Mouse (Mus musculus) erythroblast, embryonic 14.5 days (primary cell): ENCODE measurements around the gene Rfx7. TPM values are rescaled to one million over a fixed set of nuclear protein-coding genes. Genes with fewer than 3 reads are reported as not detected.
A peak's percentile ranks its signal among the peaks of the same experiment; 100 is the strongest.

Experiments
- H3K27me3 ChIP-seq: 2 replicates; pipeline ENCODE4 v1.6.1; 2012; ENCODE audit warnings: inconsistent platforms; ENCODE audit not compliant: control insufficient read depth
- H3K36me3 ChIP-seq: 2 replicates; pipeline ENCODE4 v1.6.1; 2012; ENCODE audit warnings: mild to moderate bottlenecking, inconsistent platforms; ENCODE audit not compliant: control insufficient read depth
- H3K4me1 ChIP-seq: 2 replicates; pipeline ENCODE4 v1.6.1; 2012; ENCODE audit warnings: inconsistent platforms; ENCODE audit not compliant: control insufficient read depth
- H3K4me3 ChIP-seq: replicated peaks from 2 replicates; pipeline ENCODE3; 2012; ENCODE audit warnings: moderate library complexity, mild to moderate bottlenecking, inconsistent platforms
- H3K9me3 ChIP-seq: 2 replicates; pipeline ENCODE4 v1.6.1; 2012; ENCODE audit warnings: low read length, inconsistent platforms, mixed read lengths; ENCODE audit not compliant: control insufficient read depth
- GATA1 ChIP-seq: IDR thresholded peaks from 2 replicates; pipeline ENCODE4 v1.6.1; 2012; ENCODE audit warnings: low read length, inconsistent platforms, mixed read lengths
- TAL1 ChIP-seq: IDR thresholded peaks from 3 replicates; pipeline ENCODE4 v1.6.1; 2012; ENCODE audit warnings: low read length, inconsistent platforms, mixed read lengths
- polyA plus RNA-seq: library from polyadenylated mRNA; stranded (reverse); fragments of >175 nt; gene quantifications from 2 replicates; pipeline ENCODE4 v1.2.3, GENCODE M21; 2012

Gene Rfx7
- polyA plus RNA-seq, 1 experiment, result 0.05 TPM

GRCm38 (mm10) chr9:72533089-72533415 lies 1.0 kb downstream of the Rfx7 start:
- peak overlapping the region; percentile 93 for H3K4me3 ChIP-seq
- peaks cover 28% of the 10 kb centered on the region for H3K4me1 ChIP-seq
- TF ChIP-seq TAL1 (no peak), GATA1 (no peak)
- H3K36me3 ChIP-seq, result no peaks in the 10 kb centered on the region
- no peaks in the 10 kb centered on the region for H3K27me3 ChIP-seq
- no peaks in the 10 kb centered on the region for H3K9me3 ChIP-seq

GRCm38 (mm10) chr9:72534985-72535384 lies 2.9 kb downstream of the Rfx7 start:
- H3K9me3 ChIP-seq, result no peaks in the 10 kb centered on the region
- H3K4me1 ChIP-seq, result peaks cover 26% of the 10 kb centered on the region
- TF ChIP-seq TAL1 (no peak), GATA1 (no peak)
- H3K36me3 ChIP-seq, result no peaks in the 10 kb centered on the region
- no peaks in the 10 kb centered on the region for H3K27me3 ChIP-seq
- H3K4me3 ChIP-seq, result no peak overlapping the region

GRCm38 (mm10) chr9:72535394-72535793 lies 3.4 kb downstream of the Rfx7 start:
- Histone ChIP-seq H3K27me3 (no peaks in the 10 kb centered on the region), H3K4me3 (no peak overlapping the region), H3K4me1 (peaks cover 23% of the 10 kb centered on the region), H3K36me3 (peaks cover 2% of the 10 kb centered on the region), H3K9me3 (no peaks in the 10 kb centered on the region)
- TF ChIP-seq GATA1 (no peak), TAL1 (no peak)

GRCm38 (mm10) chr9:72537086-72537485 lies 5.0 kb downstream of the Rfx7 start:
- Histone ChIP-seq H3K4me3 (no peak overlapping the region), H3K27me3 (no peaks in the 10 kb centered on the region), H3K9me3 (no peaks in the 10 kb centered on the region), H3K4me1 (peaks cover 11% of the 10 kb centered on the region), H3K36me3 (peaks cover 4% of the 10 kb centered on the region)
- TF ChIP-seq TAL1 (no peak), GATA1 (no peak)

GRCm38 (mm10) chr9:72543590-72543989 lies 11.6 kb downstream of the Rfx7 start:
- TF ChIP-seq TAL1 (no peak), GATA1 (no peak)
- Histone ChIP-seq H3K4me1 (peaks cover 3% of the 10 kb centered on the region), H3K27me3 (no peaks in the 10 kb centered on the region), H3K4me3 (no peak overlapping the region), H3K9me3 (no peaks in the 10 kb centered on the region), H3K36me3 (peaks cover 4% of the 10 kb centered on the region)

GRCm38 (mm10) chr9:72558780-72559179 lies 26.7 kb downstream of the Rfx7 start:
- no peak for TF ChIP-seq TAL1
- no peak for TF ChIP-seq GATA1
- H3K4me1 ChIP-seq, result peaks cover 7% of the 10 kb centered on the region
- no peaks in the 10 kb centered on the region for H3K36me3 ChIP-seq
- no peak overlapping the region for H3K4me3 ChIP-seq
- H3K27me3 ChIP-seq, result no peaks in the 10 kb centered on the region
- H3K9me3 ChIP-seq, result no peaks in the 10 kb centered on the region

- Histone ChIP-seq H3K9me3 (no peaks in the 10 kb centered on the region), H3K4me3 (no peak overlapping the region)
- TF ChIP-seq TAL1, result no peak
- TF ChIP-seq GATA1, result no peak
Measured at GRCm38 (mm10) chr9:72560316-72560715, 28.3 kb downstream of the Rfx7 start.

GRCm38 (mm10) chr9:72563277-72563676 lies 31.2 kb downstream of the Rfx7 start:
- H3K36me3 ChIP-seq, result no peaks in the 10 kb centered on the region
- no peaks in the 10 kb centered on the region for H3K27me3 ChIP-seq

More at GRCm38 (mm10) chr9:72560316-72560715, 28.3 kb downstream of the Rfx7 start:
- Histone ChIP-seq H3K36me3 (no peaks in the 10 kb centered on the region), H3K27me3 (no peaks in the 10 kb centered on the region), H3K4me1 (peaks cover 7% of the 10 kb centered on the region)

GRCm38 (mm10) chr9:72567116-72567515 lies 35.1 kb downstream of the Rfx7 start:
- peaks cover 7% of the 10 kb centered on the region for H3K4me1 ChIP-seq
- H3K9me3 ChIP-seq, result no peaks in the 10 kb centered on the region
- H3K27me3 ChIP-seq, result no peaks in the 10 kb centered on the region
- no peak overlapping the region for H3K4me3 ChIP-seq
- TF ChIP-seq GATA1 (no peak), TAL1 (no peak)
- no peaks in the 10 kb centered on the region for H3K36me3 ChIP-seq

More at GRCm38 (mm10) chr9:72563277-72563676, 31.2 kb downstream of the Rfx7 start:
- no peak for TF ChIP-seq TAL1
- TF ChIP-seq GATA1, result no peak
- no peak overlapping the region for H3K4me3 ChIP-seq
- H3K4me1 ChIP-seq, result peaks cover 7% of the 10 kb centered on the region
- H3K9me3 ChIP-seq, result no peaks in the 10 kb centered on the region

GRCm38 (mm10) chr9:72580216-72580615 lies 48.2 kb downstream of the Rfx7 start:
- Histone ChIP-seq H3K4me1 (no peaks in the 10 kb centered on the region), H3K4me3 (no peak overlapping the region), H3K36me3 (no peaks in the 10 kb centered on the region), H3K27me3 (no peaks in the 10 kb centered on the region), H3K9me3 (no peaks in the 10 kb centered on the region)
- TF ChIP-seq GATA1, result no peak
- TF ChIP-seq TAL1, result no peak
